Mouse (Mus musculus) stomach, embryonic 16.5 days (tissue): ENCODE data around the gene Spdl1. TPM values are rescaled to one million over a fixed set of nuclear protein-coding genes. Genes with fewer than 3 reads are reported as not detected.

ENCODE experiments used
- ATAC-seq: fragments of 200-750 bp; cut with Nextera tagmentation; 2 replicates; pipeline ENCODE4 v1.8.0; 2017; ENCODE audit warnings: moderate number of reproducible peaks, moderate TSS enrichment; ENCODE audit not compliant: insufficient read depth, low FRiP score
- H3K27ac ChIP-seq: fragments of 300-500 bp; sonication (generic); 2 replicates; pipeline ENCODE4 v1.5.1; 2014; ENCODE audit warnings: low read length
- H3K27me3 ChIP-seq: fragments of 300-500 bp; sonication (generic); 2 replicates; pipeline ENCODE4 v1.6.1; 2014; ENCODE audit warnings: low read length, control low read depth, mixed read lengths; ENCODE audit not compliant: control insufficient read depth, insufficient read depth
- H3K36me3 ChIP-seq: fragments of 300-500 bp; sonication (generic); 2 replicates; pipeline ENCODE4 v1.6.1; 2014; ENCODE audit warnings: low read length; ENCODE audit not compliant: control insufficient read depth, insufficient read depth
- H3K4me1 ChIP-seq: fragments of 300-500 bp; sonication (generic); 2 replicates; pipeline ENCODE4 v1.6.1; 2014; ENCODE audit warnings: low read length, control low read depth, mixed read lengths; ENCODE audit not compliant: control insufficient read depth, insufficient read depth
- H3K4me2 ChIP-seq: fragments of 300-500 bp; sonication (generic); 2 replicates; pipeline ENCODE4 v1.6.1; 2014; ENCODE audit warnings: low read depth, low read length, mixed read lengths
- H3K4me3 ChIP-seq: fragments of 300-500 bp; sonication (generic); replicated peaks from 2 replicates; pipeline ENCODE4 v1.5.1; 2014; ENCODE audit warnings: mild to moderate bottlenecking, low read length
- H3K9ac ChIP-seq: fragments of 300-500 bp; sonication (generic); 2 replicates; pipeline ENCODE4 v1.6.1; 2014; ENCODE audit warnings: low read length
- H3K9me3 ChIP-seq: fragments of 300-500 bp; sonication (generic); replicated peaks from 2 replicates; pipeline ENCODE4 v1.6.1; 2016; ENCODE audit warnings: low read length, control low read depth; ENCODE audit not compliant: control insufficient read depth
- WGBS: fragments of 180-500 bp; shearing (Covaris S2); extraction: QIAGEN DNeasy Blood & Tissue Kit; methylation state at CpG from one replicate; pipeline ENCODE4 v1.1.7; 2014; 5-methylcytosine and 5-hydroxymethylcytosine counted together
- polyA plus RNA-seq: library from polyadenylated mRNA; unstranded; fragments of >200 nt; fragmentation: Nextera tagmentation; extraction: Ambion mirVana; gene quantifications from 2 replicates; pipeline ENCODE4 v1.2.1, GENCODE M21; 2015

Spdl1 gene
- polyA plus RNA-seq, 1 experiment from 2014 or later = 16.3 TPM

DNA sequence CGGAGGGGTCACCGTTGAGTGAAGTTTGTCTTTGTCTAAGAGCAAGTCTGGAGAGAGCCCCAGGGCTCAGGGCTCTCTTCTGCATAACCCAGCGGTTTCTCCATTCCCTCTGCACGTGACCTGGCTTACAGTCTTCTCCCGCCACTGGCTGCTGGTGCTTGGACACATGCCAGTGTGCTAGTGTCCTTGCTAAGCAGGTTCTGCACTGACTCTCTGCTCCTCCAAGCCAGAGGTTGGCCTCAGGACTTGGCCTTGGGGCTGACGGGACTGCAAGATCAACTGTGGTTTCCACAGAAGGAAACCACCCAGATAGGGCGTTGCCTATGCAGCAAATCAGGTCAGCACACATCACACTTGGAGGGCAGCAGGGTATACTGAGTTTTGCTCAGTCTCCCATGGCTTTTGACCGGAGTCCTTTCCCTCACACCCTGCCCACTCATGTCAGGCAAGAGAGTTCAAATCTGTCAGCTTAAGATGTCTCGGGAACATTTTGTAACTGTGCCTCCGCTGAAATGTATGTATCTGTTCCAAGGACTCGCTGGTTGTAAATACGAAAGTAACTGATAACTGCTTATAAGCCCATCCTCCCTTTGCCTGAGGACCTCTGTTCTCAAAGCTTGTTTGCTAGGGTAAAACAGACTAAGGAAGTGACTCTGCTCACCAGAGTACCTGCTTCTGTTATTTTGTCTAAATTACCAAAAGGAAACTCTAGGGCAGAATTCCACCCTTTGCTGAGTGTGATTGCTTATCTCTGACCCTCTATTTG lies 62.0 kb downstream of the Spdl1 start:
- Histone ChIP-seq H3K9ac (no peak overlapping the region), H3K4me2 (no peak overlapping the region), H3K9me3 (no peaks in the 10 kb centered on the region), H3K4me1 (peaks cover 5% of the 10 kb centered on the region; the same call in 1 of the 2 replicates), H3K27ac (no peak overlapping the region), H3K36me3 (no peaks in the 10 kb centered on the region), H3K27me3 (no peaks in the 10 kb centered on the region), H3K4me3 (no peak overlapping the region)
- ATAC-seq = peak; percentile 58
- WGBS = 47% methylated on average over 12 of the region's 12 CpGs

DNA sequence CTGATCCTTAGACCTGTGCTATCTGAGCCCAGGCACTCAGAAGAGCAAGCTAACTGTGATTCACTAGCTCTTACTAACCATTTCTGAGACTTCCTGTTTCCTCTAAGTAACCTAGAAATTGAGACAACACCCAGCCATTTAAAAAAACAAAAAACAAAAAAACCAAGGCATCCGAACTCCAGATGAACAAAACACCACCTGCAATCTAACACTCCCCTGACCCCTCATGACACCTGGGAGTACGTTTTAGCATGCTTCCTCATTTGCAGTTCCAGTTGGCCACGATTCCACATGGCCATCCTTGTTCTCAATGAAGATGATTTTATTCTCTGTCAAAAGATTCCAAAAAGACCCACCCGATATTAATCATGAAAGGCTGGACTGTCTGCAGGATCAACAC lies 62.8 kb downstream of the Spdl1 start:
- H3K36me3 ChIP-seq = no peaks in the 10 kb centered on the region
- H3K4me3 ChIP-seq = no peak overlapping the region
- H3K4me2 ChIP-seq = no peak overlapping the region
- no peak overlapping the region for H3K9ac ChIP-seq
- no peaks in the 10 kb centered on the region for H3K27me3 ChIP-seq
- ATAC-seq = no peak
- peaks cover 5% of the 10 kb centered on the region; the same call in 1 of the 2 replicates for H3K4me1 ChIP-seq
- H3K27ac ChIP-seq = no peak overlapping the region
- no peaks in the 10 kb centered on the region for H3K9me3 ChIP-seq
- WGBS = 57% methylated on average over 4 of the region's 4 CpGs

DNA sequence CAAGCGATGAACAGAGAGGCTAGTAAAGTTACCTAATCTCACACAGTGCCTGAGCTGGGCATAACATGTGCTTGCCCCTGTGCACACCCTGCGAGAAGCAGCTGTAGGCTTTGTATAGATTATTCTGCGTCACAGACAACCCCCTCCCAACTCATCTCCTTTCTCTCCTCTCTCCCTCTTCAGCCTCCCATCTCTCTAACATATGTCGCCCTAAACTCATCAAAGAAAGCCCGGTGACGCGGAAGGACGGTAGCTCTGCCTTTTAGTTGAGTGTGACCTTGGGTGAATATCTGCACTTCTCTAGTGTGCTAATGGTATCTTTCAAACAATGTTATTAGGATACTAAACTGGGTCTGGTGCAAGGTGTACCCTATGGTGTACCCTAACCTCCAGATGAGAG lies 63.5 kb downstream of the Spdl1 start:
- WGBS = 92% methylated on average over 8 of the region's 8 CpGs
- Histone ChIP-seq H3K4me3 (no peak overlapping the region), H3K9ac (no peak overlapping the region), H3K27ac (no peak overlapping the region), H3K36me3 (no peaks in the 10 kb centered on the region), H3K4me1 (peaks cover 5% of the 10 kb centered on the region; the same call in 1 of the 2 replicates), H3K9me3 (no peaks in the 10 kb centered on the region), H3K27me3 (no peaks in the 10 kb centered on the region), H3K4me2 (no peak overlapping the region)
- no peak for ATAC-seq

DNA sequence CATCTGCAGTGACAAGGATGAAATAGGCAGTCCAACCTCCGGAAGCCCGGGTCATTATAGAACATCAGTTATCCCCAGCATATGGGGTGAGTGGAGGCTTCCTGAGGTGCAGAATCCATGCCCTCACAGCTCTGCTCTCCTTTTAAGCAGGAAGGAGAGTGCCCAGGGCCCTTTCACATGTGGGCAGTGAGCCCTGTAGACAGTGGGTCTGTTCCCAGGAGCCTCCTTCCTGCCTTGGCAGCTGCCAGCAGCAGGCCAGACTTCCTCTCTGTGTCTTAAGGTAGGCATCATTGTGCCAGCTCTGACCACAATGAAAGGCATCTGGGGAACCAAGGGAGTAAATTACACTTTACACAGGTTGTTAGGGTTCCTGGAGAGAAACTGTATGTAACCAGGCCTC lies 64.0 kb downstream of the Spdl1 start:
- 83% methylated on average over 2 of the region's 2 CpGs for WGBS

DNA sequence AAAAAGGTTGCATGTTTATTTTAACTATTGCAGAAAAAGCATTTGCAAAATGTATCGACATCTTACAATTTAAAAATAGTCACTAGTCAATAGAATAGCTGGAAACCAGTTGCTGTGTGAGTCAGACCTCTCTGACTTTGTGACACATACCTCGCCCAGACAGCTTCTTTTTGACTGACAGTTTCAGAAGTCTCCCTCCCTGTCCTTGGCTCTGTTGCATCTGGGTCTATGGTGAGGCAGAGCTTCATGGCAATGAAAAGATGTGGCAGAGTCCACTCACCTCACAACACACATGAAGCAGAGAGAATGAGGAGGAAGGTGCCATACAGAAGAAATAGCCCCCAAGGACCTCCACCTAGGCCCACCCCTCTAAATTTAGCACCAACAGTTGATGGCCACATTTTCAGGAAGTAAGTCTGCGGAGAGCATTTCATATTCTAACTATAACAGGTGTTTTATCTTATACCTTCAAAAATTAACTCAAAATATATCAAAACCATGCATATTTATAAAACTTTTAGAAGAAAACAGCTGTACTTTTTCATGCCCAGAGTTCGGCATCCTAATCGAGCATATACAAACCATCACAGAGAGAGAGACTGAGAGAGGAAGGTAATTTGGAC lies 69.6 kb downstream of the Spdl1 start:
- no peaks in the 10 kb centered on the region for H3K9me3 ChIP-seq
- no peak overlapping the region for H3K4me2 ChIP-seq
- ATAC-seq = no peak
- H3K9ac ChIP-seq = no peak overlapping the region
- no peaks in the 10 kb centered on the region for H3K36me3 ChIP-seq
- WGBS = 67% methylated on average over 5 of the region's 5 CpGs
- H3K4me1 ChIP-seq = no peaks in the 10 kb centered on the region
- H3K27ac ChIP-seq = no peak overlapping the region
- no peaks in the 10 kb centered on the region for H3K27me3 ChIP-seq
- no peak overlapping the region for H3K4me3 ChIP-seq

More for the DNA sequence above, 64.0 kb downstream of the Spdl1 start:
- no peak overlapping the region for H3K4me3 ChIP-seq
- no peaks in the 10 kb centered on the region for H3K9me3 ChIP-seq
- H3K27me3 ChIP-seq = no peaks in the 10 kb centered on the region
- H3K36me3 ChIP-seq = no peaks in the 10 kb centered on the region
- no peak overlapping the region for H3K27ac ChIP-seq
- no peak overlapping the region for H3K9ac ChIP-seq
- no peak for ATAC-seq
- H3K4me2 ChIP-seq = no peak overlapping the region
- peaks cover 5% of the 10 kb centered on the region; the same call in 1 of the 2 replicates for H3K4me1 ChIP-seq

DNA sequence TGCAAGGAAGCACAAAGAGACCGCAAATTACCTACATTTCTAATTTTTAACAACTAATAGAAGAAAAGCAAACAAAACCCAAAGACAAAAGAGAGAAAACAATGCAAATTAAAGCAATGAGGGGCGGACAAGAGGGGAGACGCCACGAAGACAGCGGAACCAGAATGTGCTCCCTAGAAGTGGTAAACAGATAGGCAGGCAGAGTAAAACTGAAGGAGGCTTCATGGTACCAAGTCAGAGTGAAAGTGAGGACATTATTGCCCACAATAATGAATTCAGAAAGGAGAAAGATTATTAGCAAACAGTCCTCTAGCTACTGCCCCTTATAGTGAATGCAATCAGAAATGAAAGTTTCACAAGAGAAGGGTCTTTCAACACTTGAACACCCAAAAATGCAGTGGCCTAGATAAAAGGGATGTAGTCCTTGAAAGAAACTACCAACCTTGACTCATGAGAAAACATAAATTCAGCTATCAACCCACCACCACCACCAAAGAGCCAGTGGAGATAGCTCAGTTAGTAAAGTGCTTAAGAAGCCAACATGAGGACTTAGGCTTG lies 70.8 kb downstream of the Spdl1 start:
- no peaks in the 10 kb centered on the region for H3K36me3 ChIP-seq

DNA sequence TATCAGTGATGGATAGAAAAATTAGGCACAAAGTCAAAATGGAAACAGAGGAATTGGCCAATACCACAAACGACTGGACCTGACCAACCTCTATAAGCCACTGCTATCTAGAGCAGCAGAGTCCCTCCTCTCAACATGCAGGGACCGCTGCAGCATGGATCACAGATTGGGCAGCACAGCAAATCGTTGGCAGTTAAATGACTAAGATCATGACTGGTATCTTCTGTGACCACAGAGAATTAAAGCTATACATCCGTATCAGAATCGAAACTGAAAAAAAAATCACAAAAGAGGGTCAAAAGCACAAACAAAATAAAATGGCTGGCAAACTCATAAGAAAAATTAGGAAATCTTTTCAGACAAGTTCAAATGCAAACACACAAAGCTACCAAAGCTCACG lies 71.3 kb downstream of the Spdl1 start:
- H3K27me3 ChIP-seq = no peaks in the 10 kb centered on the region
- H3K4me1 ChIP-seq = no peaks in the 10 kb centered on the region
- H3K4me3 ChIP-seq = no peak overlapping the region
- H3K36me3 ChIP-seq = no peaks in the 10 kb centered on the region
- no peak overlapping the region for H3K4me2 ChIP-seq
- 82% methylated on average over 6 of the region's 6 CpGs for WGBS
- no peak overlapping the region for H3K9ac ChIP-seq
- H3K27ac ChIP-seq = no peak overlapping the region
- ATAC-seq = no peak
- no peaks in the 10 kb centered on the region for H3K9me3 ChIP-seq

More for the DNA sequence above, 70.8 kb downstream of the Spdl1 start:
- H3K4me1 ChIP-seq = no peaks in the 10 kb centered on the region
- H3K27me3 ChIP-seq = no peaks in the 10 kb centered on the region
- no peak overlapping the region for H3K4me2 ChIP-seq
- no peak overlapping the region for H3K9ac ChIP-seq
- no peak overlapping the region for H3K27ac ChIP-seq
- no peak overlapping the region for H3K4me3 ChIP-seq
- no peak for ATAC-seq
- no peaks in the 10 kb centered on the region for H3K9me3 ChIP-seq
- 84% methylated on average over 5 of the region's 5 CpGs for WGBS

DNA sequence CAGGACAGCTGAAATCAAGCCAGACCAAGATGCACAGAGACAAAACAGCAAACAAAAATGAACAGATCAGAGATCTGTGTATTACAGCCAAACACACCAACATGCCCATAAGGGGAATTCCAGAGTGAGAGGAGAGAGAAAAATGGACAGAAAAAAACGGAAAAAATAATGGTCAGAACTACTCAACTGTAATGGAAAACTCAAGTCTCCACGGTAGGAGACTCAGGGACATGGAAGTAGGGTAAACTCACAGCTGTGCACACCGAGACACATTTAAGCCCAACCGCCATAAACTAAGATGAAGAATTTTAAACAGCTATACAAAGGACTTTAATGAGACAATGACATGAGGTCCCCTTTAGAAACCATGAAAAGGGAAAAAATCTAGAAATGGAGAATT lies 73.9 kb downstream of the Spdl1 start:
- Histone ChIP-seq H3K27ac (no peak overlapping the region), H3K4me3 (no peak overlapping the region), H3K36me3 (no peaks in the 10 kb centered on the region), H3K4me2 (no peak overlapping the region), H3K27me3 (no peaks in the 10 kb centered on the region), H3K9ac (no peak overlapping the region), H3K9me3 (no peaks in the 10 kb centered on the region), H3K4me1 (no peaks in the 10 kb centered on the region)
- WGBS = 67% methylated on average over 4 of the region's 4 CpGs
- ATAC-seq = no peak
